10 mouse cellular contexts compared by ENCODE assay signal in the genomic region with DNA sequence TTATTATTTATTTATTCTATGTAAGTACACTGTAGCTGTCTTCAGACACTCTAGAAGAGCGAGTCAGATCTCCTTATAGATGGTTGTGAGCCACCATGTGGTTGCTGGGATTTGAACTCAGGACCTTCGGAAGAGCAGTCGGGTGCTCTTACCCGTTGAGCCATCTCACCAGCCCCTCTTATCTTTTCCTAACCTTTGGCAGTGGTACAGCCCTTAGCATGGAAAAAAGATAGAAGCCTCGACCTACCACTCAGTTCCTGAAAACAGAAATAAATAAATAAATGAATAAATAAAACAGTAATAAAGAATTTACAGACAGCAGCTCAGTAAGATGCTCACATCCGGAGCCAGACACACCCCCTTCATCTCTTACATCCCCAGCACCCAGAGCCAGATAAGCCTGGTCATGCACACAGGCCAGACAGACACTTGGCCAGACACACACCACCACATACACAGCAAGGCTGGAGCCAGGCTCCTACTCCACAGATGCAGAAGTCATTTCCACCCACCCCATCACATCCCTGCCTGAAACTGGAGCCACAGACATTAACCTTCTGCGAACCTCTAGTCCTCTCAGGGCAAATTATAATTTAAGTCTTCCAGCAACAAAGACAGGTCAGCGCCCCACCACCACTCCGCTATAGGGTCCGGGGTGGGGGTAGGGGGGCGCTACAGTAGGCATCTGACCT. TPM values are rescaled to one million over a fixed set of nuclear protein-coding genes. Genes with fewer than 3 reads are reported as not detected.
DNase-seq lines count a peak whose midpoint lies in the region; ATAC-seq and TF ChIP-seq lines count a peak whose summit lies in the region.
"Had no signal": no experiment of that assay in that cellular context is flagged by ENCODE, and none has a peak within 500 bp of the region (broad histone marks: within the 10 kb centered on the region; RNA-seq: fewer than 3 reads in every experiment).

No protein-coding gene starts in this region.

- TF ChIP-seq RAD21 in MEL (IDR thresholded peaks at IDR 0.05; ENCODE audit: low read depth, low read length): no peak

- peak overlapping the region; percentile 81 for H3K4me3 ChIP-seq in heart, embryonic 10.5 days
- no peak overlapping the region for H3K4me3 ChIP-seq in MEL (ENCODE audit: control insufficient read depth in 1 of 2, insufficient read depth in 1 of 2, low read depth in 2 of 2, low read length in 2 of 2)
- H3K4me3 ChIP-seq in hindbrain, embryonic 13.5 days: peak overlapping the region; percentile 93
- H3K4me3 ChIP-seq in midbrain, embryonic 12.5 days: peak overlapping the region; percentile 88

- WGBS in heart, embryonic 10.5 days: 63% methylated on average over 11 of the region's 11 CpGs
- WGBS in hindbrain, embryonic 13.5 days: 53% methylated on average over 11 of the region's 11 CpGs
- 62% methylated on average over 11 of the region's 11 CpGs for WGBS in midbrain, embryonic 12.5 days

- peaks cover 8% of the 10 kb centered on the region; the same call in 1 of the 2 replicates for H3K79me2 ChIP-seq in MEL (ENCODE audit: control insufficient read depth, insufficient read depth, low read length, poor library complexity)

- peak overlapping the region; percentile 89 for H3K4me2 ChIP-seq in hindbrain, embryonic 13.5 days
- peak overlapping the region; percentile 86 for H3K4me2 ChIP-seq in midbrain, embryonic 12.5 days (replicated peaks)

- no peak overlapping the region for H3K9ac ChIP-seq in MEL (ENCODE audit: control insufficient read depth, low read depth, low read length, poor library complexity, severe bottlenecking)
- H3K9ac ChIP-seq in hindbrain, embryonic 13.5 days: peak overlapping the region; percentile 97
- H3K9ac ChIP-seq in midbrain, embryonic 12.5 days (replicated peaks): peak overlapping the region; percentile 90

- TF ChIP-seq EP300 in MEL (IDR thresholded peaks at IDR 0.05; ENCODE audit: low read depth in 1 of 2, low read length in 2 of 2): no peak

- intact Hi-C loops in heart, postnatal 14 days (cut with DNase I): no loop called here

- H3K27ac ChIP-seq in heart, embryonic 10.5 days: peak overlapping the region; percentile 98
- H3K27ac ChIP-seq in MEL (ENCODE audit: control insufficient read depth, low read depth, low read length): no peak overlapping the region
- peak overlapping the region; percentile 99 for H3K27ac ChIP-seq in hindbrain, embryonic 13.5 days
- H3K27ac ChIP-seq in midbrain, embryonic 12.5 days (replicated peaks): peak overlapping the region; percentile 99; the same call in 1 of the 2 replicates

- peaks cover 62% of the 10 kb centered on the region for H3K4me1 ChIP-seq in heart, embryonic 10.5 days
- peaks cover 0 to 13% of the 10 kb centered on the region in 2 experiments; a peak in 3 of 4 replicates for H3K4me1 ChIP-seq in MEL (ENCODE audit: control insufficient read depth in 1 of 2, insufficient read depth in 2 of 2, low read length in 2 of 2)
- peaks cover 71% of the 10 kb centered on the region for H3K4me1 ChIP-seq in hindbrain, embryonic 13.5 days (replicated peaks)
- peaks cover 62% of the 10 kb centered on the region for H3K4me1 ChIP-seq in midbrain, embryonic 12.5 days

- TF ChIP-seq CTCF in MEL (IDR thresholded peaks at IDR 0.05 in 2 of 3, conservative IDR thresholded peaks at IDR 0.05 in 1 of 3; ENCODE audit: control insufficient read depth in 1 of 3, insufficient read depth in 1 of 3, low read depth in 2 of 3, low read length in 3 of 3, poor library complexity in 1 of 3, severe bottlenecking in 1 of 3): no peak

- H3K27me3 ChIP-seq in heart, embryonic 10.5 days (ENCODE audit: insufficient read depth, poor library complexity, severe bottlenecking): no peaks in the 10 kb centered on the region
- no peaks in the 10 kb centered on the region for H3K27me3 ChIP-seq in MEL (ENCODE audit: control insufficient read depth in 1 of 2, insufficient read depth in 2 of 2, low read length in 2 of 2)
- H3K27me3 ChIP-seq in hindbrain, embryonic 13.5 days: no peaks in the 10 kb centered on the region
- peaks cover 9% of the 10 kb centered on the region; the same call in 1 of the 2 replicates for H3K27me3 ChIP-seq in midbrain, embryonic 12.5 days

- no peak for DNase-seq in heart, embryonic 10.5 days (ENCODE audit: low spot score)
- no peak for DNase-seq in heart, postnatal 14 days
- DNase-seq in MEL (ENCODE audit: low read depth, low spot score): peak; percentile 47
- no peak for DNase-seq in cerebellum, postnatal 10 days
- no peak for DNase-seq in left cerebral cortex, adult 8-10 months (ENCODE audit: low spot score in 2 of 2)
- no peak for DNase-seq in retina, embryonic 14.5 days (ENCODE audit: low spot score)
- DNase-seq: B cell, adult 2 months; right cerebral cortex, postnatal 25 days had no signal

- no peak for ATAC-seq in hindbrain, embryonic 13.5 days (ENCODE audit: low FRiP score)
- no peak for ATAC-seq in midbrain, embryonic 12.5 days (ENCODE audit: low FRiP score, low read depth)

- peaks cover 19% of the 10 kb centered on the region for H3K36me3 ChIP-seq in heart, embryonic 10.5 days
- no peaks in the 10 kb centered on the region; a peak in 1 of 4 replicates for H3K36me3 ChIP-seq in MEL (ENCODE audit: control insufficient read depth in 1 of 2, insufficient read depth in 2 of 2, low read length in 2 of 2)
- peaks cover 10% of the 10 kb centered on the region for H3K36me3 ChIP-seq in hindbrain, embryonic 13.5 days
- peaks cover 10% of the 10 kb centered on the region for H3K36me3 ChIP-seq in midbrain, embryonic 12.5 days

- TF ChIP-seq POLR2A in MEL (IDR thresholded peaks at IDR 0.05; ENCODE audit: control insufficient read depth in 1 of 2, insufficient read depth in 1 of 2, low read depth in 1 of 2, low read length in 2 of 2, poor library complexity in 1 of 2): no peak

- no peaks in the 10 kb centered on the region for H3K9me3 ChIP-seq in heart, embryonic 10.5 days
- no peaks in the 10 kb centered on the region for H3K9me3 ChIP-seq in MEL (replicated peaks; ENCODE audit: insufficient read depth, low read length)
- H3K9me3 ChIP-seq in hindbrain, embryonic 13.5 days: no peaks in the 10 kb centered on the region
- H3K9me3 ChIP-seq in midbrain, embryonic 12.5 days: no peaks in the 10 kb centered on the region

TF ChIP-seq in MEL, 35 proteins besides CTCF, POLR2A, EP300 and RAD21 (continues in another document):
- peak; percentile 94 for TF ChIP-seq TBP (IDR thresholded peaks at IDR 0.05; ENCODE audit: low read depth, low read length)
- TF ChIP-seq GATA1 (IDR thresholded peaks at IDR 0.05; ENCODE audit: low read depth, low read length): peak; percentile 46; the same call in 1 of the 2 replicates

RNA-seq across cellular contexts. Expression of a gene that starts 3.0 kb away (rescaled TPM):
- polyA plus RNA-seq in heart, embryonic 10.5 days (2016; fragmentation: Nextera tagmentation; extraction: Ambion mirVana): 9.7 and 13.5 TPM in 2 replicates
- total RNA-seq in heart, postnatal 14 days (2021): 10 to 100 TPM; 11.1 to 12.9 TPM
- total RNA-seq in MEL (2012; rRNA removed): 12.3 and 20.0 TPM in 2 replicates
- polyA plus RNA-seq in MEL (2012; ENCODE audit: insufficient read depth in 1 of 2, insufficient read length in 2 of 2, low read depth in 1 of 2, low replicate concordance in 2 of 2, missing spikeins in 1 of 2): 10 to 100 TPM in 1 of 2 experiments, not detected in 1; 38.7 TPM
- 26.2 and 26.3 TPM in 2 replicates for polyA plus RNA-seq in hindbrain, embryonic 13.5 days (2015; fragmentation: Nextera tagmentation; extraction: Ambion mirVana)
- polyA plus RNA-seq in midbrain, embryonic 12.5 days (2016; fragmentation: Nextera tagmentation; extraction: Ambion mirVana): 16.5 and 20.0 TPM in 2 replicates
- total RNA-seq in left cerebral cortex, adult 8-10 months (2022): 10 to 100 TPM; 35.3 to 39.6 (median 37.6) TPM

RNA-seq across cellular contexts. Expression of a gene that starts 5.9 kb away (rescaled TPM):
- 517 and 557 TPM in 2 replicates for polyA plus RNA-seq in heart, embryonic 10.5 days (2016; fragmentation: Nextera tagmentation; extraction: Ambion mirVana)
- total RNA-seq in heart, postnatal 14 days (2021): 100 to 1,000 TPM; 161 to 169 TPM
- total RNA-seq in MEL (2012; rRNA removed): 914 and 1,101 TPM in 2 replicates
- polyA plus RNA-seq in MEL (2012; ENCODE audit: insufficient read depth in 1 of 2, insufficient read length in 2 of 2, low read depth in 1 of 2, low replicate concordance in 2 of 2, missing spikeins in 1 of 2): 100 to 1,000 TPM in 1 of 2 experiments, not detected in 1; 648 TPM
- 476 and 483 TPM in 2 replicates for polyA plus RNA-seq in hindbrain, embryonic 13.5 days (2015; fragmentation: Nextera tagmentation; extraction: Ambion mirVana)
- polyA plus RNA-seq in midbrain, embryonic 12.5 days (2016; fragmentation: Nextera tagmentation; extraction: Ambion mirVana): 450 and 456 TPM in 2 replicates
- total RNA-seq in left cerebral cortex, adult 8-10 months (2022): 100 to 1,000 TPM; 117 to 140 (median 132) TPM

RNA-seq across cellular contexts. Expression of a gene that starts 11.7 kb away (rescaled TPM):
- 49.8 and 52.8 TPM in 2 replicates for polyA plus RNA-seq in heart, embryonic 10.5 days (2016; fragmentation: Nextera tagmentation; extraction: Ambion mirVana)
- total RNA-seq in heart, postnatal 14 days (2021): 100 to 1,000 TPM; 146 to 147 TPM
- 1.5 and 1.7 TPM in 2 replicates for total RNA-seq in MEL (2012; rRNA removed)
- 1 to 10 TPM in 1 of 2 experiments, not detected in 1; 6.1 TPM for polyA plus RNA-seq in MEL (2012; ENCODE audit: insufficient read depth in 1 of 2, insufficient read length in 2 of 2, low read depth in 1 of 2, low replicate concordance in 2 of 2, missing spikeins in 1 of 2)
- 23.8 and 25.6 TPM in 2 replicates for polyA plus RNA-seq in hindbrain, embryonic 13.5 days (2015; fragmentation: Nextera tagmentation; extraction: Ambion mirVana)
- 12.4 and 13.5 TPM in 2 replicates for polyA plus RNA-seq in midbrain, embryonic 12.5 days (2016; fragmentation: Nextera tagmentation; extraction: Ambion mirVana)
- total RNA-seq in left cerebral cortex, adult 8-10 months (2022): 10 to 100 TPM; 44.0 to 61.2 (median 54.6) TPM

RNA-seq across cellular contexts. Expression of a gene that starts 34.1 kb away (rescaled TPM):
- polyA plus RNA-seq in heart, embryonic 10.5 days (2016; fragmentation: Nextera tagmentation; extraction: Ambion mirVana): 1.7 and 2.2 TPM in 2 replicates
- 10 to 100 TPM; 58.1 to 61.7 TPM for total RNA-seq in heart, postnatal 14 days (2021)
- 15.1 and 17.2 TPM in 2 replicates for total RNA-seq in MEL (2012; rRNA removed)
- polyA plus RNA-seq in MEL (2012; ENCODE audit: insufficient read depth in 1 of 2, insufficient read length in 2 of 2, low read depth in 1 of 2, low replicate concordance in 2 of 2, missing spikeins in 1 of 2): 10 to 100 TPM in 1 of 2 experiments, not detected in 1; 17.6 TPM
- 3.4 and 4.1 TPM in 2 replicates for polyA plus RNA-seq in hindbrain, embryonic 13.5 days (2015; fragmentation: Nextera tagmentation; extraction: Ambion mirVana)
- polyA plus RNA-seq in midbrain, embryonic 12.5 days (2016; fragmentation: Nextera tagmentation; extraction: Ambion mirVana): 3.0 and 3.2 TPM in 2 replicates
- 100 to 1,000 TPM; 141 to 184 (median 161) TPM for total RNA-seq in left cerebral cortex, adult 8-10 months (2022)

RNA-seq across cellular contexts. Expression of a gene that starts 47.2 kb away (rescaled TPM):
- 0.96 and 1.3 TPM in 2 replicates for polyA plus RNA-seq in heart, embryonic 10.5 days (2016; fragmentation: Nextera tagmentation; extraction: Ambion mirVana)
- 10 to 100 TPM; 20.7 to 22.6 TPM for total RNA-seq in heart, postnatal 14 days (2021)
- total RNA-seq in MEL (2012; rRNA removed): 34.7 and 40.2 TPM in 2 replicates
- 10 to 100 TPM; 43.4 to 57.3 TPM for polyA plus RNA-seq in MEL (2012; ENCODE audit: insufficient read depth in 1 of 2, insufficient read length in 2 of 2, low read depth in 1 of 2, low replicate concordance in 2 of 2, missing spikeins in 1 of 2)
- 4.3 and 4.7 TPM in 2 replicates for polyA plus RNA-seq in hindbrain, embryonic 13.5 days (2015; fragmentation: Nextera tagmentation; extraction: Ambion mirVana)
- 2.7 and 3.3 TPM in 2 replicates for polyA plus RNA-seq in midbrain, embryonic 12.5 days (2016; fragmentation: Nextera tagmentation; extraction: Ambion mirVana)
- total RNA-seq in left cerebral cortex, adult 8-10 months (2022): 100 to 1,000 TPM; 109 to 123 (median 110) TPM

Comparison
In these comparisons a context has a peak if more than half of its experiments do, and no peak if none do; other contexts are left out.
1. H3K4me3 ChIP-seq: peak in heart, embryonic 10.5 days (single experiment), hindbrain, embryonic 13.5 days (single experiment) and midbrain, embryonic 12.5 days (single experiment); none in MEL (0 of 2).